Mouse (Mus musculus) cerebellum, postnatal 4 days (tissue): Measurements from ENCODE around the gene Nhlh2.

Experiments used
- DNase-seq, 2 experiments: peaks; one replicate each; pipeline ENCODE4 v3.0.0; 2022; ENCODE audit warnings: low spot score in 2 of 2, mixed read lengths in 1 of 2

Gene Nhlh2

DNA sequence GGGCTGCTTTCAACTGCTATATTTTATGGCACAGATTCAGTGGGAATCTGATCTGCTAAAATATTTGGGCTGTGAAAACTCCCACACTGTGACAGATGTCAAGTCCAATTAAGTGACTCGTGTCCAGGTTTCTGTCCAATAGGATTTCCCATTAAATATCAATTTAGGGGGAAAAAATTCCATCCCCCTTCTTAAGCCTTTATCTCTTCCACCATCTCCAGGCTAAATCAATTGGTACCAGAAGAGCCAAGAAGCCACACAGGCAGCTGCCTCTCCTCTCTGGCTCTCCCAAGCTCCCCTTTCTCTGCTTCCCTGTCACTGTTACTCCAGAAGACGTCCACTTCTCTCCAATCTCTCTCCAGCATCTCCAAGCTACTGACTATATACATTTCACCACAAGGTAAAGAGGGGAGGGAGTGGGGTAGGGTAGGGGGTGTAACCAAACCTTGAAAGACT, at the start of gene Nhlh2:
TSS of gene Nhlh2 (plus strand) at position 151 of the 456 bp plus-strand sequence.
- peak in 1 of 2 experiments; percentile 42 for DNase-seq

DNA sequence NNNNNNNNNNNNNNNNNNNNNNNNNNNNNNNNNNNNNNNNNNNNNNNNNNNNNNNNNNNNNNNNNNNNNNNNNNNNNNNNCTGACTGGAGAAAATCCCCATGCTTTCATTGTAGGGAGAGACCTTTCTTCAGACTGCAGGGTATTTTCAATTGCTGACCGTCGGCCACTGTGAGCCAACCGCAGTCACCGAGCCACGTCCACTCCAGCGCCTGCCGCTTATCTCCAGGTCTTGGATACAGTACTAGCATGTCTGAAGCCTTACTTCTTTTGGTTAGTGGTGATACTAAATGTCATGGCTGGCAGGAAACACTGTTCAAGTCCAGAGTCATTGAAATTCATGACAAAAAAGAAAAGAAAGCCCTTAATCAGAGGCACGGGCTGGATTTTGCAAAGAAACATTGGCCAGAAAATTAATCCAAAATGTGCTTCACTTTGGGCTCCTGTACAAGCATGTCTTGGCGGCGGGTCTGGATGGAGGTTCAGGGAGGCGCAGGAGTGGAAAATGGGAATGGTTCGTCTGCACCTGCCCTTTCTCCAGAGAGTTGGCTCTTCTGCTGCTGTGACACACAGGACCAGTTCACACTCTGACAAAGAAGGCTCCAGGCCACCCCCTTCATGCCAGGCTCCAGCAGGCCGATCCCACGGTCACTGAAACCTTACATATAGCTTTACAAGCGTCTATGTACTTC, 48.6 kb upstream of the Nhlh2 start:
- DNase-seq, result peak in 1 of 2 experiments; percentile 25

DNA sequence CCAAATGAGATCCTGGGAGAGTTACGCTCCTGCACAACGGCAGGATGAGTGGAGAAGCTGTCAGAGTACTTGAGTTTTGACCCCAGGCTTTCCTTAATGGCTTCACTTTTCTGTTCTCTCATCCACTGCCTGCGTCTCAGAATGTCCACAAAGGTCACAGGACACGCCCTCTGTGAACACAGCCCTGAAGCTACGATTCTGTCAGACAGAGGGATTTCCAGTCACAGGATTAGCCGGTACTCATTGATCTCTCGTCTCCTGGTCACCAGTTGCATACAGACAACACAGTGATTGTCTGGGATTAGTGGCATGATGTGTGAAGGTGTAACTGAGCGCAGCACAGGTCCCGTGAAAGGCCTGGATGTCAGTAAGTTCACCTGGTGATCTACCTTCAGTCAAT, 46.4 kb upstream of the Nhlh2 start:
- DNase-seq, result no peak

GRCm38 (mm10) chr3:101964352-101964751, 45.5 kb upstream of the Nhlh2 start:
- no peak for DNase-seq

GRCm38 (mm10) chr3:101966825-101967558, 42.9 kb upstream of the Nhlh2 start:
- DNase-seq, result no peak

GRCm38 (mm10) chr3:101975337-101975736, 34.5 kb upstream of the Nhlh2 start:
- no peak for DNase-seq

DNA sequence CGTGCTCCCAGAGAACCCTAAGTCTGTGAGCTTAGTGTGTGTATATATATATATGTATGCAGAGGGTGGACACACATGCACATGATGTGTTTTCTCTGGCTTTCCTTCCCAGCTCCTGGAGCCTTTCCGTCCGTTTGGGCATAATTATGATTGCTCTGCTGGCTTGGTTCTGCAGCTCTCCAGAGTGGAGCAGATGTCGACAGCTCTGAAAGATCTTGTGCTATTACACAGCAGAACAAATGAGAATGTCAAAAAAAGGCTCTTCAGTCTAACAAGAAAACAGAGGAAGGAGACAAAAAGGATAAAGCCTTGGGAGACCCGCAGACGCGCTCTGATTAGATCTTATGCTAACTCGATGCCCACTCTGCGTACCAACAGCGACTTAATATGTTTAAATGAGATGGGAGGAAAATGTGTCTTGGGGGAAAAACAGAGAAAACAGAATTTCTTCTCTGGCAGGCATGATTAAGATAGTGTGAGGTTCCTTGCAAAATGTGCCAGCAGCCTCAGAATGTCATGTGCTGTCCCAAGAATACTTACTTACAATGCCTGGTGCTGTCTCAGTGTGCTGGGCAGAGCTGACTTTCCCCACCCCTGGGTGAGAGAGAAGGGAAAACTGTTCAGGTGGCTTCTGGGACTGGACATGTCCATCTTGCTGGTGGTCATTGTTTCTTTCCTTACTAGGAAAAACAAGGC, 31.4 kb upstream of the Nhlh2 start:
- no peak for DNase-seq

- DNase-seq, result no peak
These were observed 26.0 kb upstream of the Nhlh2 start for GRCm38 (mm10) chr3:101983917-101984316.

- DNase-seq, result no peak
These were observed 24.2 kb upstream of the Nhlh2 start for GRCm38 (mm10) chr3:101985634-101986033.

DNA sequence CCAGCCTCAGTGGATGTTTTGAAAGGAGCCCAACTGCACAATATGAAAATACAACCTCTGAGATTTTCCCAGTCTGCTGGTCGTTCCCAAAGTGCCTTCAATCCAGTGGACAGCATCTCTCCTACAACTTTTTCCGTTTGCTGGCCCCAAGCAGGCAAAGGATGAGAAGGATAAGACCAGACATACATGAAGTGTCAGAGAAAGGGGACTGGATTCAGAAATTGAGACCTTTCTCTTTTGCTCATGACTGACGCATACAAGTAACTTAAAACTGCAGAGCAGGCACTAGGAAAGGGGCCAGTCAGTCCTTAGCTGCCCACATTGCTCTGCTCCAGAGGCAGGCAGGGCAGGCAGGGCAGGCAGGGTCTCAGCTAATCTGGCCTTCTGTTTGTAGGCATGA, 19.7 kb upstream of the Nhlh2 start:
- no peak for DNase-seq

DNA sequence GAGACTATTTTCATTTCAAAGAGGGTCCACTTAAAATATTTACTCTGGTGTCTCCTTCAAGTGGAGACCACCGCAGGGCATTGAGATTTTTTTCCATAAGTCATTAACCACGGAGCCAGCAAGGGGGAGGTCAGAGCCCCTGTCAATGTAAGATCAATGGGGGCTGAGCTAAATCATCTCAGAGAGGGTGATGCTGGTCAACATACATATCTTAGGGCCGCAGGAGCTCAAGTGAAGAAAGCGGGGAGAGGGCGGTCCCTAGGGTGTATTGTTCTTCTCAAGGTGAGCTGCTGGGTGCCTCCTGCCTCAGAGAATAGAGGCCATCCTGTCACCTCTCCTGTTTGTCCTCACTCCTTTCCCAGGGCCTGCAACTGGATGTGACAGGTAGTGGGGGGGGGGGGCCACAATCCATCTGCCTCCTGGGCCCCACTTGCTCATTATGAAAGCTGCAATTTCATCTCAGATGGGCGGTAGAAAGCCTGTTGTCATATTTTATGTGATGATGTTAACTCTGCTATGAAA, 18.8 kb upstream of the Nhlh2 start:
- no peak for DNase-seq

- DNase-seq, result no peak
These were observed 12.0 kb upstream of the Nhlh2 start for GRCm38 (mm10) chr3:101997851-101998250.

DNA sequence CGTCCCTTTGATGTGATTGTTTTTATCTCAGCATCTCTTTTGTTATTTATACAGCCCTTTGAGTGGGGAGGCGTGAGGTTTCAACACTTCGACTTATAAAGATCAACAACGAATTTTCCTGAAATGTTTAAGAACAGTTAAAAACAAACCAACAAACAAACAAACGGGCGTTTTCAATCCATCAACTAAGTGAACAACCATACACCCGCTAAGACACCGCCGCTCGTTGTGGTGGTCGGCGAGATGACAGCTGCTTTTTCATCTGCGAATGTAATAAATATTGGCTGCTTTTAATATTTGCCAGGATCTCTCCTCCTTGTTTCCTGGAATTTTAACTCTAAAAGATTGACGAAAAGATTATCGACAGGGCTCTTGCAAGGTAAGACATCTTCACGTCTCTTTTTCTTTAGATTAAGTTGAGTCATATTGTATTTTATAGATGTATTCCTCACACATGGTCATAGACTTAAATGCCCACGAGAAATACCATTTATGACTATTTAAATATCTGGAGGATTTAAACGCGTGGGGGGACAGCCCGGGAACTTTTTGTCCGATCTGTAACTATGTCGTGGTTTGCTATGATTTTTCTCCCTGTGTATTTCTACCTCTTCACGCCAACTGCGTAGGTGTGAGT, 923 bp downstream of the Nhlh2 start:
- no peak for DNase-seq

DNA sequence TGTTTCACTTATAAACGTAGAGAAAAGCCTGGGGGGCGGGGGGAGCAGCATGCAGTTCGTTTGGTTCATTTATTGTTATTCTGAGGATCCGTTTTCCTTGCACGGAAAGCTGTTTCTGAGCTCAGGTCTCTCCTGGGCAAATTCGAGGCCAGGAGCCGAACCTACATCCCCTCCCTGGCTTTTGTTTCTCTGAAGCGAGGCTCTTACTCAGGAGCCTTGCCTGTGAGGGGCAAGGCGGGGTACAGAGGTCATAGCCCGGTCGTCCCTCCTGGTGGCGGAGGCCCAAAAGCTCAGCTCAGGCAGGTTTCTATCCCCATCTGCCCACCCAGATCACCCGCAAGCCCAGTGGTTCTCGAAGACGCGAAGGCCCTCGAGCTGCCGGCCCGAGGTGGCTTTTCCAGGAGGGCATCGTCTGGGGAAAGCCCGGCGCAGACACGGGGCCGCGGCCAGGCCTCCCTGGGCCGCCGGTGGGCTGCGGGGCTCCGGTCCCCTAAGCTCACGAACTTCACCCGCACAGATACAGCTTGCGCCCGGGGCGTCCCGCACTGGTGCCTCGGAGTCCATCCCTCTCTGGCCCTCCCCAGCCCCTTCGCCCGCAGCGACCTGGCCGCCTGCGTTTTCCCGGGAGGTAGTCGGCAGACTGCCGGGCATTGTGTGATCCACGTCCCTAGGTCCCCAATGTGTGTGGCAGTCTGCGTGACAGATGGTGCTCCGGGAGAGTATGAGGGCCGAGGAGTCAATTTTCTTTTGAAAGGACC, 1.6 kb downstream of the Nhlh2 start:
- peak in 1 of 2 experiments; percentile 65 for DNase-seq

GRCm38 (mm10) chr3:102012076-102012610, 2.3 kb downstream of the Nhlh2 start:
- DNase-seq, result peak in 1 of 2 experiments; percentile 42

DNA sequence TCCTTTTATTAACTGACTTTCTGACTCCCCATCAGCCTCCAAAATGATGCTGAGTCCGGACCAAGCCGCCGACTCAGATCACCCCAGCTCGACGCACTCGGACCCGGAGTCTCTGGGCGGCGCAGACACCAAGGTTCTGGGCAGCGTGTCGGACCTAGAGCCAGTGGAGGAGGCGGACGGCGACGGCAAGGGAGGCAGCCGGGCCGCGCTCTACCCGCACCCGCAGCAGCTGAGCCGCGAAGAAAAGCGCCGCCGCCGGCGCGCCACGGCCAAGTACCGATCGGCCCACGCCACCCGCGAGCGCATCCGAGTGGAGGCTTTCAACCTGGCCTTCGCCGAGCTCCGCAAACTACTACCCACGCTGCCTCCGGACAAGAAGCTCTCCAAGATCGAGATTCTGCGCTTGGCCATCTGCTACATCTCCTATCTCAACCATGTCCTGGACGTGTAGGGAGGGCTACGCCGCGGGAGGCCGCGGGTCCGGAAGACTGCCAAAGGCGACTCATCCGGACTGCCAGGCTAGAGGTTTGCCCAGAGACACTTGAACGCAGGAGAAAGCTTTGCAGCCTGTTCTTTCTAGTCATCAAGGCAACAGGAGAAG, 2.8 kb downstream of the Nhlh2 start:
- peak; percentile 54 to 91 for DNase-seq

DNA sequence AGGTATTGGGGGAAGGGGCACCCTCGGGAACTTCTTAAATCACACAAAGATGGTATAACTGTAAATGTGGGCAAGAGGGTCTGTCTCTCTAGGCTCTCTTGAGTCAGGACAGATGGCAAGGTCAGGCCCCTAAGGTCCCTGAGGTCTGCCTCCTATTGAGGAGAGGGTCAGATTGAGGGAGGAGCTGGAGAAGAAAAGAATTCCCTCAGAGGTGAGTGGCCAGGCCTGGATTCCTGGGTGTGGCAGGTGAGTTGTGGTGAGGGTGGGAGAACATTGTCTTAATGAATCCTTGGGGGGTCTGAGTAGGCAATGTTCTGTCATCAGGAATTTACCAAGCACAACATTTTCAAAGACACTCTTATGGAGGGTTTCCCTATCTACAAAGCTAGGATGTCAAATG, 10.7 kb downstream of the Nhlh2 start:
- no peak for DNase-seq

- no peak for DNase-seq
These were observed 12.8 kb downstream of the Nhlh2 start for GRCm38 (mm10) chr3:102022721-102023120.

DNA sequence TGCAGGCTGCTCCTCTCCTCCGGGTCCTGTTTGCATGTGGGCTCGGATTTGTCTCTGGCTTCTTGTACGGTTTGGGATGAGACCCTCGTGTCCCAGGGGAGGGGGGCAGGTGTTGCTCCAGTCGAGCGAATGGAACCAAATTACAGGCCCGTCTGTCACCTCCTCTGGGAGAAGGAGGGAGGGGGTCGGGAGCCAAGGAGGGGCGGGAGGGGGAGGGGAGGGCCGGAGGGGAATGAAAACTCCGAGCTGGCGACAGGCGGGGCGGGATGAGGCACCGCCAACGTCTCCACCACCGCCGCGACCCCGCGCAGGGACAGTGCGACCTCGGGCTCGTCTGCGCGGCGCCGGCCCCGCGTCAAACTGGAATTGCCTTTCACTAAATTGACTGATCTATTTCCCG, 13.5 kb downstream of the Nhlh2 start:
- DNase-seq, result peak; percentile 36 to 87

GRCm38 (mm10) chr3:102023829-102024228, 14.0 kb downstream of the Nhlh2 start:
- DNase-seq, result no peak
